Mouse (Mus musculus): ENCODE measurements at regions not wholly inside any gene's neighbourhood (a gene's known extent, or its start where the extent isn't known, plus 50 kb on each side); places are given as distances from the start of the nearest gene placed in this dataset.

- DNase-seq (ENCODE audit: low read depth, low spot score): no peak
Observed at GRCm38 (mm10) chr8:109151711-109152110, 342.1 kb upstream of the Pmfbp1 start.

- DNase-seq (ENCODE audit: low read depth, low spot score): no peak
Observed at GRCm38 (mm10) chr8:109155489-109155888, 338.3 kb upstream of the Pmfbp1 start.

- no peak for DNase-seq (ENCODE audit: low read depth, low spot score)
Observed at GRCm38 (mm10) chr8:109156016-109156415, 337.8 kb upstream of the Pmfbp1 start.

- DNase-seq (ENCODE audit: low read depth, low spot score): no peak
Observed at GRCm38 (mm10) chr8:109172701-109173100, 321.1 kb upstream of the Pmfbp1 start.

- peak; percentile 67 for DNase-seq (ENCODE audit: low read depth, low spot score)
Observed at GRCm38 (mm10) chr8:109185558-109186198, 308.1 kb upstream of the Pmfbp1 start.

GRCm38 (mm10) chr8:109187617-109188016, 306.2 kb upstream of the Pmfbp1 start:
- no peak for DNase-seq (ENCODE audit: low read depth, low spot score)

GRCm38 (mm10) chr8:109214247-109214646, 279.6 kb upstream of the Pmfbp1 start:
- DNase-seq (ENCODE audit: low read depth, low spot score): no peak

GRCm38 (mm10) chr8:109216318-109216717, 277.5 kb upstream of the Pmfbp1 start:
- no peak for DNase-seq (ENCODE audit: low read depth, low spot score)

- DNase-seq (ENCODE audit: low read depth, low spot score): no peak
Observed at GRCm38 (mm10) chr8:109217326-109217725, 276.5 kb upstream of the Pmfbp1 start.

GRCm38 (mm10) chr8:109232281-109233234, 261.3 kb upstream of the Pmfbp1 start:
- peak; percentile 24 for DNase-seq (ENCODE audit: low read depth, low spot score)

GRCm38 (mm10) chr8:109245526-109245925, 248.3 kb upstream of the Pmfbp1 start:
- no peak for DNase-seq (ENCODE audit: low read depth, low spot score)

- no peak for DNase-seq (ENCODE audit: low read depth, low spot score)
Observed at GRCm38 (mm10) chr8:109247875-109248274, 246.0 kb upstream of the Pmfbp1 start.

- no peak for DNase-seq (ENCODE audit: low read depth, low spot score)
Observed at GRCm38 (mm10) chr8:109248356-109248755, 245.5 kb upstream of the Pmfbp1 start.

GRCm38 (mm10) chr8:109249256-109249655, 244.6 kb upstream of the Pmfbp1 start:
- no peak for DNase-seq (ENCODE audit: low read depth, low spot score)

- DNase-seq (ENCODE audit: low read depth, low spot score): no peak
Observed at GRCm38 (mm10) chr8:109249691-109250090, 244.1 kb upstream of the Pmfbp1 start.

GRCm38 (mm10) chr8:109250551-109250950, 243.3 kb upstream of the Pmfbp1 start:
- no peak for DNase-seq (ENCODE audit: low read depth, low spot score)

- no peak for DNase-seq (ENCODE audit: low read depth, low spot score)
Observed at GRCm38 (mm10) chr8:109251360-109251798, 242.4 kb upstream of the Pmfbp1 start.

GRCm38 (mm10) chr8:109252404-109252803, 241.4 kb upstream of the Pmfbp1 start:
- no peak for DNase-seq (ENCODE audit: low read depth, low spot score)

- DNase-seq (ENCODE audit: low read depth, low spot score): peak; percentile 38
Observed at GRCm38 (mm10) chr8:109279129-109279528, 214.7 kb upstream of the Pmfbp1 start.

GRCm38 (mm10) chr8:109280540-109280939, 213.3 kb upstream of the Pmfbp1 start:
- peak; percentile 14 for DNase-seq (ENCODE audit: low read depth, low spot score)

GRCm38 (mm10) chr8:109281598-109281997, 212.2 kb upstream of the Pmfbp1 start:
- DNase-seq (ENCODE audit: low read depth, low spot score): no peak

- DNase-seq (ENCODE audit: low read depth, low spot score): no peak
Observed at GRCm38 (mm10) chr8:109310670-109311386, 183.0 kb upstream of the Pmfbp1 start.

Data from embryo, embryonic 11.5 days (tissue).